Mouse (Mus musculus) C2C12 (cell line): Measurements from ENCODE around the gene Aspscr1.

Experiments used
- CTCF ChIP-seq: IDR thresholded peaks from one replicate; pipeline ENCODE4 v1.5.1; 2011; ENCODE audit not compliant: control insufficient read depth, insufficient read depth, insufficient read length
- MYOG ChIP-seq: IDR thresholded peaks from one replicate; pipeline ENCODE4 v1.6.1; 2011; ENCODE audit not compliant: control insufficient read depth, insufficient read length; ENCODE audit errors: extremely low read depth

DNA sequence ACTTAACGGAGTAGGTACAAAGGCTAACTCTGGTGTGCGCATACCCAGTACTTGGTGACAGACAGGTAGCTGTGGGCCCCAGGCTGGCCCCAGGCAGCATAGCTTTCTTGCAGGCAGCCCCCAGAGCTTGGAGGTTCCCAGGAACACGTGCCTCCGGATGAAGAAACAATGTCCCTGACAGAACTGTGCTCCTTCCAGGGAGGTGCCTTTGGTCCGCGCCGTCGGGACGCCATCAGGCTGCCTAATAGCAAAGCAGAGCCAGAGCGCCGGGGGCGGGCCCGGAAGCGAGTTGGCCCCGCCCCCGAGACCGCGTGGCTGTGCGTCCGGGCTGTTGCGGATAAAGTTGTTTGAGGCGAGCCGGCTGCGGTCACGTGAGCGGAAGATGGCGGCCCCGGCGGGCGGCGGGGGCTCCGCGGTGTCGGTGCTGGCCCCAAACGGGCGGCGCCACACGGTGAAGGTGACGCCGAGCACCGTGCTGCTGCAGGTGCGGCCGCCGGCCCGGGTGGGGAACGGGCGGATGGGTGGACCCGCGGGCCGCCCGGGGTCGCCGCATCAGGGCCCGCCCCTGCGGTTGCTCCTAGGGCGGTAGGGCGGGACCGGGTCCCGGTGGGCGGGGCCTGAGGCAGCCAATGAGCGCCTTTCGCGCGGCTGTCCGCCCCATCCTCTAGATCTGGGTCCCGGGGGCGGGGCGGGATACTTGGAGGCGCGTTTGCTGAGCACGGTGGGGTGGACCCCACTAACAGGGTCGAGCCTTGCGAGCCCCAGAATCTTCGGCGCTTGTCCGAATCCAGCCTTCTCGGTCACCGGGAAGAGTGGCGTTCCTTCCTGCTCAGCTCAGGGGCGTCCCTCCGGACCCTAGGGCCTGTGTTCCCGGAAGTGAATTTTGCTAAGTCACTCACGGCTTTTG, at the start of gene Aspscr1:
- TF ChIP-seq CTCF: no peak
- no peak for TF ChIP-seq MYOG
